Mouse (Mus musculus): Measurements from ENCODE around the gene Ankrd39.

The Ankrd39 gene

GRCm38 (mm10) chr1:36534595-36535058 lies 12.6 kb downstream of the Ankrd39 start:
- in situ Hi-C loops (cut with MboI; ENCODE audit: unreplicated experiment in 2 of 2): no loop called here

DNA sequence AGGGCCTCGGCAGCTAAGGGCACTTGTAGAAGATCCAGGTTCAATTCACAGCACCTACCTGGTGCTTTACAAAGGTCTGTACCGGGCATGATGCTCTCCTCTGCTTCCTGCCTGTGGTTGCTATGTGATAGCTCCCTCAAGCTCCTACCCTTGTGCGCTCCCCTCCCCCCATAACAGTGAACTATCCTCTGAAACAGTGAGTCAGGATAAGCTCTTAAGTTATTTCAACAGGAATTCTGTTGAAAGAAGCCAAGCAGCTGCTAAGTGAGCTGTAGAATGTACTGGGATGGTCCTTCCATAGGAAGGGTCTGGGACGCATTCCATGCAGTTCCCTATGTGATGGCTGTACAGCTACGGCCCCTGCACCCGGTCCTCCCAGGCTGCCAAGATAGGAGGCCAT lies 13.7 kb downstream of the Ankrd39 start:
- in situ Hi-C loops (cut with MboI; ENCODE audit: unreplicated experiment in 2 of 2): no loop called here

DNA sequence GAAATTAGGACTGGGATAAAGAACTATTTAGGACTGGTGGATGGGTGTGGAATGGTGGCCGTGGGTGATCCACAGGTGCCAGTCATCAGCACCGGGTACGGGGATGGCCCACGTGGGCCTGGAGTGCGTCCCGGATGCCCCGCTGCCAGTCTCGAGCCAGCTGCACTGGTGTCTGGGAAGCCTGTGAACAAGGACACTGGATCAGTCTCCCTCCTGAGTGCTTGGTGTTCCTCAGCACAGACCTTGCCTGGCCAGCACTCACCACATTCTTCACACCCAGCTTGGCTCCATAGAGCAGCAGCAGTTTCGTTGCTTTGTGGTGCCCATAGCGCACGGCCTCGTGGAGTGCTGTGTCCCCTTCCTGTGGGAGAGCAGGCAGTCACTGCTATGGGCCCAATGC lies 15.8 kb downstream of the Ankrd39 start:
- in situ Hi-C loops (cut with MboI; ENCODE audit: unreplicated experiment in 2 of 2): no loop called here

- in situ Hi-C loops (cut with MboI; ENCODE audit: unreplicated experiment in 2 of 2): no loop called here
Observed at GRCm38 (mm10) chr1:36530962-36531361, 16.3 kb downstream of the Ankrd39 start.

DNA sequence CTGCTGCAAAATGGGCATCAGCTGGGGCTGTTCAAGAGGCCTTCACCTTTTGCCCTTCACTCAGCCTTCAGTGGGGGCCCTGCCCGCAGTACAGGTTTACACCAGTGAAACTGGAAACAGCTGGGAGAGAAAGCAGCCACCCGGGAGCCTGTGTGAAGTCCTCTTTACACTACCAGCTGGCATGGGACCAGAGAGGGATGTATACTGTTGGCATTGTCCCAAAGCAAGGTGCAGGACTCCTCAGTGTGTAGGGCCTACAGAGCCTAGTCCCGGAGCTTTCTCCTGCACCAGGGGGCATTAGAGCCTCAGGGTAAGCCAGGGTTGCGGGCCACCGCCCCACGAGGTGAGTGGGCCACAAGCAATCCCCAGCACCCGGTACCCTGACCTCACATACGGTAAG lies 16.8 kb downstream of the Ankrd39 start:
- in situ Hi-C loops (cut with MboI; ENCODE audit: unreplicated experiment in 2 of 2): no loop called here

DNA sequence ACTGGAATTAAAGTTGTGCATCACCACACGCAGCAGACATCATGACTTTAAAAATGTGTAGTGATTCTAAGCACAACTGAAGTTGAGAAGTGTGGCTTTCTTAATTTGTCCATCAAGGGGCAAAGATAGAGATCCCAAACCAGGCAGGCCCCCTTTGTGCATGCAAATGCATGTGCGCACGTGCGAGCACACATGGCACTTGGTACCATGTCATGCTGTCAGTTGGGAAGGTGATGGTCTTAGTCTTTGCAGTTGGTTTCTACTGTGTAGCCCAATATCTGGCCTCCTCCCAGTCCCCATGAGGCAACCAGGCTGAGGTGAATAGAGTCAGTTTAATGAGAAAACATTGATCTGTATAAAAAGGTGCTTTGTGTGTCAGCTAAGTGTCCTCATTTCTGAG lies 17.4 kb downstream of the Ankrd39 start:
- in situ Hi-C loops (cut with MboI; ENCODE audit: unreplicated experiment in 2 of 2): no loop called here

DNA sequence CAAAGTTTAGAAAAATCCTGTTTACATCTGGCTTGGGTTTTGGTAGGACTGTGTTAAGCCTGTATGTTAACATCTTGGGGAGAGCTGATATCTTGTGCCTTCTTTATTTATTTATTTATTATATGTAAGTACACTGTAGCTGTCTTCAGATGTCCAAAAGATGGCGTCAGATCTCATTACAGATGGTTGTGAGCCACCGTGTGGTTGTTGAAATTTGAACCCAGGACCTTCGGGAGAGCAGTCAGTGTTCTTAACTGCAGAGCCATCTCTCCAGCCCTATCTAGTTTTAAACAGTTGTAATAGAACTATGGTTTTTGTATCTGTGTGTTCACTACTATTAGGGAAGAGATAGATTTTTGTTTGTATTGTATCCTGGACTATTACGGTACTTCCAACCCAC lies 18.0 kb downstream of the Ankrd39 start:
- in situ Hi-C loops (cut with MboI; ENCODE audit: unreplicated experiment in 2 of 2): no loop called here

DNA sequence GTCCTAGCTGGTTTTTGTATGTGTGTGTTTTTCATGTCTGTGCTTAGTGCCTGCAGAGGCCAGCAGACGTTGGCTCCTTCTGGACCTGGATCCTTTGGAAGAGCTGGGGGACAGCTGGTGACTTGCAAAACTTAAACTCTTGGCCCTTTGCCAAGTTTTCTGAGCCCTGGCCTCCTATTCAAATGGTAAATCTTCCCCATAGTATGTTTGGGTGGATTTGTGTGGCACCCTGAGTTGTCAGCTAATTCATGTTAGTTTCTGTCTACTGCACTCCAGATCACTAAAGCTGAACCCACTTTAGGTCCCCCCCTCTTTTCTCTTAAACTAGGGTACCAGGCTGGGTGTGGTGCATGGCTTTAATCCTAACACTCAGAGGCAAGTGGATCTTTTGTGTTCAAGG lies 18.9 kb downstream of the Ankrd39 start:
- in situ Hi-C loops (cut with MboI; ENCODE audit: unreplicated experiment in 2 of 2): no loop called here

DNA sequence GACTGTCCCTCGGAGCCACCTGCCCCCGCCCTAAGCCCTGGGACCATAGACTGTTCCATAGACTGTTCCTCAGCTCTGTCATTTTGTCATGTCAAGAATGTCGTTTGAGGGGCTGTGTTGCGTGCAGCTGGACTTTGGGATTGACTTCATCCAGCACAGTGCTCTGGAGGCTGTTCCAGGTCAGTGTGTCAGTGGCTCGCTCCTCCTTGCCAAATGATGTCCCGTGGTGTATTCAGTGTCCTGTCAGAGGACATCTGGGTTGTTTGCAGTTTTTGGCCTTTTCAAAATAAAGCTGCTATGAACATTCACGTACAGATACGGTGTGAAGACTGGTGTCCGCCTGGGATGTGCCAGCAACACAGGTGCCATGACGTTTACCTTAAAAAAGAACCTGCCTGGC lies 20.3 kb downstream of the Ankrd39 start:
- in situ Hi-C loops (cut with MboI; ENCODE audit: unreplicated experiment in 2 of 2): no loop called here

GRCm38 (mm10) chr1:36525774-36526173 lies 21.5 kb downstream of the Ankrd39 start:
- in situ Hi-C loops (cut with MboI; ENCODE audit: unreplicated experiment in 2 of 2): no loop called here

GRCm38 (mm10) chr1:36524058-36524457 lies 23.2 kb downstream of the Ankrd39 start:
- in situ Hi-C loops (cut with MboI; ENCODE audit: unreplicated experiment in 2 of 2): no loop called here

DNA sequence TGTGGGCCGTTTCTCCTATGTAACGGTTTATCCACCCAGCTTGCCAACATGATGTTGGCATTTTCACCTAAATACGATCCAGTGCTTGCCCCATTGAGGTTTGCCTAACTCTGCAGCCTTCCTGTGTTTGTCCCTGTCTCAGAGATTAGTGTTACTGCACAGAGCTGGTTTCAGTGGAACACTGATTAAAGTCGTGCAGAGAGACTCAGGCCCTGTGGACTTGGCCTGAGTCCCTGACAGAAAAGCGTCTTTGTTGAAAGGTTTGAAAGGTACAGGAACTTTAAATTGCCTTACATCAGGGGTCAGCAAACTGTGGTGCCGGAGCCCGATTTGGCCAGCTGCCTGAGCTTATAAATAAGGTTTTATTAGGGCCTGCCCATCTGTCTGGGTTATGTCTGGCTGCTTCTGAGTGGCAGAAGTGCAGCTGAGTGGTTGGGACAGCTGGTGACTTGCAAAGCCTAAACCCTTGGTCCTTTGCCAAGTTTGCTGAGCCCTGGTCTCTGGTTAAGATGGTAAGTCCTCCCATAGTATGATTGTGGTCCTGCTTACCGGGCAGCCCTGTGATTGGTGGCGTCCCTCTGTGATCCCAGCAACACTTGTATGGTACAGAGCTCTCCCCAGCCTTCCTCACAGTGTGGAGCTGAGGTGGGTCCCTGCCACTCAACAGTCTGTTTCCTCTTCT lies 23.8 kb downstream of the Ankrd39 start:
- in situ Hi-C loops (cut with MboI; ENCODE audit: unreplicated experiment in 2 of 2): no loop called here

GRCm38 (mm10) chr1:36522210-36522609 lies 25.0 kb downstream of the Ankrd39 start:
- in situ Hi-C loops (cut with MboI; ENCODE audit: unreplicated experiment in 2 of 2): no loop called here

- in situ Hi-C loops (cut with MboI; ENCODE audit: unreplicated experiment in 2 of 2): no loop called here
Observed at GRCm38 (mm10) chr1:36519626-36520025, 27.6 kb downstream of the Ankrd39 start.

DNA sequence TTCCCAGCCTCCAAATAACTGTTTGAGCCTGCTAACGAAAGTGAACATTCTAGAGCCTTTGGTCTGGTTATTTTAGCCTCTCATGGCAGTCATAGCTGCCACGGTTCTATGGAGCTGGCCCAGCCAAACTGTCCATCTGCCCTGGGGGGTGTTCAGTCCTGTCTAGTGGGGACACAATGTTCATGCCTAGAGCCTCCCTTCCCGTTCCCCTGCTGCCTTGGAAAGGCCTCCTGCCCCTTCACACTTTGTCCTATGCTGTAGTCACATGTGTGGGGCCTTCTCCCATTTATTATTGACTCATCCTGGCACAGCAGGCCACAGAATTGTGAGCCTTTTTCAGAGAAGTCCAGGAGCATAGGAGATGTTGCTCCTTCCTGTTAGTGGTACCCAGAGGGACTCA lies 29.0 kb downstream of the Ankrd39 start:
- in situ Hi-C loops (cut with MboI; ENCODE audit: unreplicated experiment in 2 of 2): no loop called here

GRCm38 (mm10) chr1:36513718-36514117 lies 33.5 kb downstream of the Ankrd39 start:
- in situ Hi-C loops (cut with MboI; ENCODE audit: unreplicated experiment in 2 of 2): no loop called here

DNA sequence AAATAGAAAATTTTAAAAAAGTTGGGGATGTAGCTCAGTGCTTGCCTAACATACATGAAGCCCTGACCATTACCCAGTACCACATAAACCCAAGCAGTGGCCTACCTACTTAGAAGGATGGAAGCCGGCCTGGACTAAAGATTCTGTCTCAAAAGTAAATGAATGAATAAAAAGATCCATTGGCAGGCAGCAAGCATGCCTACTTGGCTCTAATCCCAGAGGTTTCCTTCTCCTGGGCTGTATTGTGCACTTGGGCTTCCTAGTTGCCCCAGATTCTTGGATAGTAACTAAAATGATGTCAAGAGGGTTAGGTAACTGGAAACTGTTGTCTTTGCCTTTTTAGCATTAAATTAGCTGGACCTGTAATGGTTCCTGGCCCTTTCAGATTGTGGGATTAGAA lies 33.9 kb downstream of the Ankrd39 start:
- in situ Hi-C loops (cut with MboI; ENCODE audit: unreplicated experiment in 2 of 2): no loop called here

- in situ Hi-C loops (cut with MboI; ENCODE audit: unreplicated experiment in 2 of 2): no loop called here
Observed at GRCm38 (mm10) chr1:36512966-36513280, 34.3 kb downstream of the Ankrd39 start.

DNA sequence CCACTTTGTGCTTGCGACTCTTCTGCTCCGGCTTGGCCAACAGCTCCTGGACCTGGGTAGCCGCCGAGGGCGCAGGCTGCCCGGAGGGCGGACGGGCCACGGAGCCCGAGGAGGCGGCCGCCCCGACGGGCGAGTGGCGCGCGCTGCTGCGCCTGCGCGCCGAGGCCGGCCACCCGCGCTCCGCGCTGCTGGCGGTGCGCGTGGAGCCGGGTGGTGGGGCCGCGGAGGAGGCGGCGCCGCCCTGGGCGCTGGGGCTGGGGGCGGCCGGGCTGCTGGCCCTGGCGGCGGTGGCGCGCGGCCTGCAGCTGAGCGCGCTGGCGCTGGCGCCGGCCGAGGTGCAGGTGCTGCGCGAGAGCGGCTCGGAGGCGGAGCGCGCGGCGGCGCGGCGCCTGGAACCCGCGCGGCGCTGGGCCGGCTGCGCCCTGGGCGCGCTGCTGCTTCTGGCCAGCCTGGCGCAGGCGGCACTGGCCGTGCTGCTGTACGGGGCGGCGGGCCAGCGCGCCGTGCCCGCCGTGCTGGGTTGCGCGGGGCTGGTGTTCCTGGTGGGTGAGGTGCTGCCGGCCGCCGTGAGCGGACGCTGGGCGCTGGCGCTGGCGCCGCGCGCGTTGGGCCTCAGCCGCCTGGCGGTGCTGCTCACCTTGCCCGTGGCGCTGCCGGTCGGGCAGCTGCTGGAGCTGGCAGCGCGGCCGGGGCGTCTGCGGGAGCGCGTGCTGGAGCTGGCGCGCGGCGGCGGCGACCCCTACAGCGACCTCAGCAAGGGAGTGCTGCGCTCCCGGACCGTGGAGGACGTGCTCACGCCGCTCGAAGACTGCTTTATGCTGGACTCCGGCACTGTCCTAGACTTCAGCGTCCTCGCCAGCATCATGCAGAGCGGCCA lies 34.9 kb downstream of the Ankrd39 start:
- in situ Hi-C loops (cut with MboI; ENCODE audit: unreplicated experiment in 2 of 2): no loop called here

DNA sequence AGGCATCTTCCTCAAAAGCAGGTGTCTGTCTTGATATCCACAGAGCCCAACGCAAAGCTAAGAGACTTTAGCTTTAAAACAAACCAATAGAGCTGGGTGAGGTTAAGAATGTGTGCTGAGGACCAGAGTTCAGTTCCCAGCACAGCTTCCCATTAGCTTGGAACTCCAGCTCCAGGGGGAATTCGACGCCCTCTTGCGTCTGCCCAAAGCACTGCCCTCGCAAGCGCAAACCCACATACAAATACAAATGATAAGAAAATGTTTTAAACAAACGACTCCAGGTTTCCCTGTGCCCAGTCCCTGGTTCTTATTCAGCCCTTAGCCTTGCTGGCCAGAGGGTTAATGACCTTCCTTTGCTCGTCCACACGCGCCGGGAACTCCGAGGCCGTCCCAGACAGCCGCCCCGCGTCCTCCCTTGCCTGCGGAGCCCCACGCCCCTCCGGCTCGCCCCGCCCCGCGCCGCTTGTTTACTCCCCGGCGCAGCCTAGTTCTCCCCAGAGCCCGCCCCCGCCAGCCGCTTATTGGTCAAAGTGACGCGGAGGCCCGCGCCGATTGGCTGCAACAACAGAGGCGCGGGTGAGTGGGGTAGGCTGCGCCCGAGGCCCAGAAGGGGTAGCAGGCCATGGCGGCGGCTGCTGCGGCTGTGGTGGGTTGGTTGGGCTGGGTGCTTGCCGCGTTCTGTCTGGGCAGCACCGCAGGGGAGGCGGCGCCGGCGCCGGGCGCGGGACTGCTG lies 35.8 kb downstream of the Ankrd39 start, which contains the start of gene Cnnm3:
Cnnm3 (plus strand) TSS at position 579 of the 733 bp plus-strand sequence.
- in situ Hi-C loops (cut with MboI; ENCODE audit: unreplicated experiment in 2 of 2): no loop called here

GRCm38 (mm10) chr1:36508238-36508637 lies 39.0 kb downstream of the Ankrd39 start:
- in situ Hi-C loops (cut with MboI; ENCODE audit: unreplicated experiment in 2 of 2): loop anchor here in 1 of 2 experiments (10.0 kb wide), 1 partner anchor 183 kb away; no protein-coding TSS in a partner anchor
